Mouse (Mus musculus) lung, adult 2 months (tissue): Measurements from ENCODE around the gene Zfp52.

Experiments
- CTCF ChIP-seq: fragments of 200-500 bp; IDR thresholded peaks from 2 replicates; pipeline ENCODE4 v1.5.1; 2011; ENCODE audit warnings: mild to moderate bottlenecking, low read length, control low read depth; ENCODE audit not compliant: insufficient read depth
- POLR2A ChIP-seq: fragments of 200-500 bp; IDR thresholded peaks from 2 replicates; pipeline ENCODE4 v1.6.1; 2011; ENCODE audit warnings: low read depth, mild to moderate bottlenecking, control low read depth, low read length, borderline replicate concordance; ENCODE audit errors: extremely low read depth

GRCm38 (mm10) chr17:21531621-21532020 is 3.7 kb upstream of the Zfp52 start:
- TF ChIP-seq CTCF (no peak), POLR2A (no peak)
